Mouse (Mus musculus) yolk sac, embryonic 10.5 days (tissue): ENCODE results near the gene 4930455H04Rik.

ENCODE experiments used
- DNase-seq: peaks from one replicate; pipeline ENCODE4 v3.0.0-alpha.2; 2017; ENCODE audit warnings: low spot score

The 4930455H04Rik gene

DNA sequence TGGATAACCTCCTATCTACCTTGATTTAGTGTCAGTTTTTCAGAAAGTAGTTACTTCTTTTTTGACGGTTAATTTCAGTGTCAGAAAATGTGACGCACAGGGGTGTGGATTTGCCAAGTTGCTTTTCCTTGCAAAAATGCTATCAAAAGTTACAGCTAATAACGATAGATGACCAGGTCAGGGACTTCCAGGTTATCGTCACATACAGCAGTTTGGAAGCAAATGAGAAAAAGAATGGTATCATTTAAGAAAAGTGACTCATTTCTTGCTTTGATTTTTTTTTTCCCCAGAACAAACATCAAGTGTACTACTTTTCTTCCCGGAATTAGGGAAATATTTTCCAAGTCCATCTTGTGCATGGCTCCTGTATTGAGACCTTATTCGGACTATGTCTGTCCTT, 631 bp upstream of the 4930455H04Rik start:
- no peak for DNase-seq

DNA sequence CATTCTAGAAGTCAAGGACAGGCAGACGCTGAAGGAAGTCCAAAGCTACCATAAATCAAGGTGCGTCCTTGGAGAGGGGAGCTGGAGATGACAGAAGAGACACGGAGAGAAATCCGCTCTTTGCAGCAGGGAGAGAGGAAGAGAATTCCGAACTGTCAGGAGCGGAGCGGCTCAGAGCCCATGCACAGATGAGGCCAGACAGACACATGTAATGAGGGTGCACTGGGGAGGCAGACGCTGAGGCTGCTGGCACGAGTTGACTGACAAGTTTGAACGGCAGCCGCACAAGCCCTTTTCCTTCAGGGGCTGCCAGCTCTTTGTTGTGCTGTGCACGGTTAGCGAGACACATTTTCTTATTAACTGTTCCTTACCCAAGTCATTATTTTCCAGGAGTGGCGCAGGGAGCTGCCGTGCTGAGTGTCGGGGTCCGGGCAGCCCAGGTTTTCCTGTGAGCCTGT, 502 bp downstream of the 4930455H04Rik start, which contains the start of gene Palmd:
Gene Palmd, minus strand, starts transcription at position 448 of the 458 bp plus-strand sequence.
- peak; percentile 19 for DNase-seq

DNA sequence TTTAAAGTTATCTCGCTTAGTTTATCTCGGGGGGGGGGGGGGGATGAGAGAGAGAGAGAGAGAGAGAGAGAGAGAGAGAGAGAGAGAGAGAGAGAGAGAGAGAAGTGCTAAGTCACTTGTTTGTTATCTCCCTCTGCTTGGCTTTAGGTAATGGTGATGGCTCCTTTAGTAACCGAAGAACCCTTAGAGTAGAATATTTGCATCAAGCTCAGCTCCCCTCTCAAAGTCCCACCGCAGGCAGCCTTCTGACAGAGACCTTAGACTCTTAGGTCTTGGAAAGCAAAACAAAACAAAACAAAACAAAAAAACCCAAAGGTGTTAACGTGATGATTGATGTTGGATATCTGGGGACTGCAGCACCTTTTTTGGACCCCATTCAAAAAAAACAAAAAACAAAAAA, 936 bp downstream of the 4930455H04Rik start:
- no peak for DNase-seq

DNA sequence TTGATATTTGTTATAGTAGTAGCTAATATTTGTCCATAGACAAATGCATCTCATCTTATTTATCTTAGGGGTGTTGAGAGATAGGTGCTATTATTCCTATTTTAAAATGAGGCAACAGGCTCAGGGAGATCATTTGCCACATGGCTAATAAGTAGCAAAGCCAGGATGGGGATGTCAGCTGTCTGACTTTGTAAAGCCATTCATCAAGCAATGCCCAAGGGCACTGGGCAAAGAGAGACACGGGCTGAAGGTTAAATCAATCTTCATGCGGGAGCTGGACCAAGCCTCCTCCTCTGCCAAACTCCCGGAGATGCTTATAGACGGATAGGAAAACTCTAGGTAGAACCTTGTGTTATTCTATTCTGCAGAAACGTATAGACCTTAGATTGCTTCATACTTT, 1.7 kb downstream of the 4930455H04Rik start:
- no peak for DNase-seq

DNA sequence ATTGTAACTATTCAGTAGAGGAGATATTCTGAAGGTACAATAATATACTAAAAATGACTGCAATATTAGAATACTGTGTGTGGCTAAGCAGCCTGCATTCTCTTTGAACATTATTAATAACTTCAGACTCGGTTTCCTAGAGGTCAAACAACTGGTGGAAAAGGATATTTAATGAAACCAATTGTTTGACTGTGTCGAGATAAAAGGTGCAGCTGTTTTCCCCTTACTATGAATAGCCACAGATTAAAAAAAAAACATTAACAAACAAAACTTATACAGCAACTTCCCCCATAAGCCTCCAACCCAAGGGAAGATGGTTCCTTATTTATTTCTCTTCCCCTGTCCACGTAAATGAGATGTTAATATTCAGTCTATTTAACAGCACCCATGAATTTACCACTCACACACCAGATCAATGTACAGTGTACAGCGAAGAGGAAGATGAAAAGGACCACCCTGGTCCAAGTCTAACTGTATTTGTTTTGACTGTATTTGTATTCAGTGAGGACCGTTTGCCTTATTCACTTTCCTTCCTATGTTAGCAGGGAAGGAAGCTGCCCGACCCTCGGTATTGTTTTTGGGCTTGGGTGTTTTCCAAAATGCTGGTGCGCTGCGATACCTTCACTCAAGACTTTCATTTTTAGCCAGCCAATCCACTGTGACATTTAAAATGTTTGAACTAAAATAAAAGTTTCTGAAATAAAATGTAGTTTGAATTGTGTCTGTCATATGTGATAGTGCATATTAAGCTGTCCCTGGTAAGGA, 13.9 kb downstream of the 4930455H04Rik start:
- DNase-seq: no peak

DNA sequence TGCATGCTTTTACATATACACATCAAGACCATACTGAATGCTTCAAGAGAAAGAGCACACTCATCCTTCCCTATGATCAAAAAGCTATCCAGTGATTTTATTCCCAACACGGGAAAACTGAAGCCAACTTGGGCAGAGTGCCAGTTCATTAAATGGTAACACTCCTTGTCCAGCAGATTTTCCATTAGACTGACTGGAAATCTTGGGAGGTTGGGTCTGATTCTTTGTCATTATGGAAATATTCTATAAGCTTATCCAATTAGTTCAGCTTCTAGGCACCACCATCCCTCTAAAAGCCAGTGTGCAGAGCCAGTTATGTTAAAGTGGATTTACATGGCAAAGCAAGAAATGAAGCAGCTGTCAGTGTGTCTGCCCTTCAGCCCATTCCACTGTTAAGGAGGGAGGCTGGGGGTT, 17.0 kb downstream of the 4930455H04Rik start:
- DNase-seq: no peak

DNA sequence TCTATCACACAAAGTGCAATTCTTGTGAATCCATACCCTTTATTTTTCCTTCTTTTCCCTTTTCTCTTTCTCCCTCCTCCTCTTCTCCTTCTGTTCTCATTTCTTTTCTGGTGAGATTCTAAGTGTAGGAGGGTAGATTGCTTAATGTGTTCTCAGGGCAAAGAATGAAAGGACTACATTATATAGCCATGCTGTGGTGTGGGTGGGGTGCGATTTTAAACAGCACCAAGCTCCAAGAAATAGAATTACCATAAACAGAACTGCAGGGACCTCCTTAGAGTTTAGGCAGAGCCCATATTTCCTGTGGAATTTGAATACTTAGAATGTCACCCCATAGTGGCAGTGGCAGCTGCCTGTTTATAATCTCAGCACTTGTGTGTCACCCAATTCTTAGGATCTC, 17.7 kb downstream of the 4930455H04Rik start:
- no peak for DNase-seq

DNA sequence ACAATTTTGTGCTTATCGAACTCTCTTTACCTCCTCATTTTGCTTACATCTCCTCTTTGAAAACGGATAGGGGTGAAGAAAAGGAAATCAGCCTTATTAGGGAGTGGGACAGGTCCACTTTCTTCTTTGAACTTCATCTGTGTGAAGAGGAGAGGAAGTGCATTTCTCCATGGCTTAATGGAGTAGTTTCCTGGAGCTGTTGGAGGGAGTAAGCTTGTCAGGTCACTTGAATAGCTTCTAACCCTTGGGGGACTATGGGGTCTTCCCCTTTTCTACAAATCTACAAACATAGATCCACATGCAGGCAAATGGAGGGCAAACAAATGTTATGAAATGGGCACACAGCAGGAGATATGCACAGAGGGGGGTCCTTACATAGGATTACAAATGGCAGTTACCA, 18.4 kb downstream of the 4930455H04Rik start:
- DNase-seq: no peak

DNA sequence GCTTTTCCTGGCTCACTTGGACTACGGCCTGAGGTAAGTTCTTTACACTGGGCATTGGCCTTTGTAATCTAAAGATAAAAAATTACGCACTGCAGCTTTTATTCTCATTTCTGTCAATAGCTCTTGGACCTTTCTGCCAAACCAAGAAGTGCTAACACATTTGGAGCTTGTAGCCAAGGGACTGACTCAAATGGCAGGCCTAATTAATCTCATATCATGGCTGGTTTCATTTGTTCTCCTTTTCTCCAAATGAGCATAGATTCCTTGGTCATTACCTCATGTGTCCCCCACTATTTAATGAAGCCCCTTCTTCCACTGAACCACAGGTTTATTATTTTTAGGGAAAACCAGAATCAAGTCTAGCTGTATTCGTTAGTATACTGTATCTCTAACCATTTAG, 20.2 kb downstream of the 4930455H04Rik start:
- no peak for DNase-seq

DNA sequence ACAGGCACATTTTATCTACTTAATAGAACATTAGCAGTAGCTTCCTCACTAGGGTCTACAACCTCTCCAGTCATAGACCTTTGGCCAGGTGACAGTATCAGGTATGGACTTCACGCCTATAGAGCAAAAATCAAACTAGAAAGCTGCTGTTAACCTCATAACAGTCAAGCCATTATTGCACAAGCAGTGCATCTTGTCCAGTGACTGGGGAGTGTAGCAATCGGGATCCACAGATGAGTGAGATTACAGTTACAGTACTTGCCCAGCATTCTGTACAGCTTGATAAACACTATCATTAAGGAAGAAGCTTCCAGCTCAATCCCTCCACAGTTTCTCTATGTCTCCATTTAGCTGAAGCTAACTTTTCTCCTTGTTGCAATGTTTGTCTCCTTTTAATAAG, 23.1 kb downstream of the 4930455H04Rik start:
- no peak for DNase-seq

DNA sequence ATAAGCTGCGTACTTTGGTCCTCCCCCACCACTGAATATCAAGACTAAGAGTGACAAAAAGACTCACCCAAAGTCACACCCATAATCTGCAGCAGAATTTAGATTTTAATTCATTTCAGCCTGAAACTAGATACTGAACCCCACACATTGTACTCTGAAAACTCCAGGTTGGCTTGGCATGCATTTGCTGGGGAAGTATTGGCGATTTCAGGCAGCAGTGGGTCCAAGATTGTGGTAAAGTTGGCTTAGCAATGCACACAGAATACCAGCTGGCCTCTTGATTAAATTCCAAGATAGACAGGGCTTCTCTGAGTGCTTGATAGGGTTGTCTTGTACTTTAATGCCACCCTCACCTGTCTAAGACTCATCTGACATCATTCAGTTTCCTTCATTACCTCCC, 24.9 kb downstream of the 4930455H04Rik start:
- no peak for DNase-seq

DNA sequence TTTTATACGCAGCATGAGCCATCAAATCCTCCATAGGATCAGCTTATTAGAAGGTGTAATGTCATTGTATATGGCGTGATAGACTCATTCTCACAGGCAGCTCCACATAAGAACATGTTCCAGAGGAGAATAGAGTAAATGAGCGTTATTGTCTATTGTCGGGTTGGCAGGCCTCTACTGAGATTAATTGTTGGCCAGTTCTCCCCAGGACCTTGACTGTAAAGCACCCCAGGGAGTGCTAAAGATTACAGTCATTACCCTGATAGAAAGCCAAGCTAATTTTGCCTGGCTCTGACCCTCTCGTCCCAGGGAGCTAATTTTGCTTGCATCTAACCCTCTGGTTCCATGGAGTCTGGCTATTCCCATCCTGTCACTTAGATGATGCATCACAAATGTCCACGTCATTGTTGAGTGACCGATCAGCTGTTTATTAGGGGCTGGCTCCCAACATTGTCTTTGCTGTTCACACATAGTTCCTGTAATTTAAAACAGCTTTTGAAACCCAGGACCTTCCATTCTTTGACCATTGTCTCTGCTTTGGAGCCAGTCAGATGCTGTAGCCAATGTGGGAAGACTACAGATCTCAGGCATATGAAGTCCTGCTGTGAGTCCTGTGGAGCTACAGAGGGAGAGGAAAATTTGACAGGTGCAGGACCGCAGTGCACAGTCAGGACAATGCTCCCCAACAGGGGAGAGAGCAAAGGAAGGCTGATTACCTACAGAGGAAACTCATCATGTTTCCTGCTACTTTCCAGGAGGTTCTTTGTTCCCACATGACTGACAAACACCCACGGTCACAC, 33.8 kb downstream of the 4930455H04Rik start:
- no peak for DNase-seq

DNA sequence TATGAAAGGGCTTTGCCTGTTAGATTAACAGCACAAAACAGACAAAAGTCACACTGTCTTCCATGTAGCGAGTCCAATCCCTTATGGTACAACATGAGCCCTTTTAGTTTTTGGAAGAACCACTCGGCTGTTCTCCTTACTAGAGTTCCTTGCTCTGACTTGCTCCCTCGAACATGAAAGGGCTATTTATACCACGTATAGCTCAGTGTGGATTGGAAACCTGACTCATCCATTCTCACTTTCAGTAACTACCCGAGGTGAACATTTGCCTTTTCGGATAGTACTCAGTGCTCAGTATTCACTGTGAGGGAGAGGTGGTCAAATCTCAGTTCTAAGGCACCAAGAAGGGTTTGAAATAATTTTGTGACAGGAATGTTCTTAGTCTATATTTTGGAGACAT, 35.3 kb downstream of the 4930455H04Rik start:
- no peak for DNase-seq

DNA sequence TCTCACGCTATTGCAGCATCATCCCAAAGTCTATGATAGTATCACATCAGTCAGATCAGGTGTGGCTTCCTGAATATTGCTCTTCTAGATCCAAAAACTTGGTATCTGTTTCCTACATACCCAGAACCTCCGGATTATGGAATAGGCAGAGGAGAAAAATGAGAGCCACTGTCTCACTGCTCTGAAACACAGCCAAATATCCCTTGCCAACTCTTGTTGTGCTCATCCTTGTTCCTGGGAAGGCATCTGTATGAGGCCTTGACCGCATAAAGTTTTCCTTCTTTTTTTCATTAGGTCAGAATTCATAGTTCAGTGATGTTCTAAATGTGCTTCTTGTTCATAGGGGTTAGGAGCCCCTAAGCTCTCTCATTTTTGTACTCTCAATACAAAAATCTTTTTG, 38.6 kb downstream of the 4930455H04Rik start:
- no peak for DNase-seq

DNA sequence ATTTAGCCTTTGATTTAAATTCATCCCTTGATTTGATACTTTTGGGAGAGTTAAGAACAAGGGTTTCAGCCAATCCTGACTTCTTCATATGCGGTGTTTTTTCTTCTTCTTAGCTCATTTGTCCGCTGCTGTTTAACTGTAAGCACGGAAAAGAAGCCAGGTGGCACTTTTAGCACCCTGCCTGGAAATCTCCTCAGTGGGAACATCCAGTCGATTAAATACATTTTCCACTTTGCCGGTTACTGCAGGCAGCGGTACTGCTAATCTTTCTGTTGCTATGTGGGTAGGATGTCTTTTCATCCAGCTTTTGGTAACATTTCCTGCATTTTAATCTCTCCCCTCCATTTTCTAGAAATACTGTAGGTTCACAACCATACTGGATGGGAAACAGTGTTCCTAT, 39.3 kb downstream of the 4930455H04Rik start:
- no peak for DNase-seq

DNA sequence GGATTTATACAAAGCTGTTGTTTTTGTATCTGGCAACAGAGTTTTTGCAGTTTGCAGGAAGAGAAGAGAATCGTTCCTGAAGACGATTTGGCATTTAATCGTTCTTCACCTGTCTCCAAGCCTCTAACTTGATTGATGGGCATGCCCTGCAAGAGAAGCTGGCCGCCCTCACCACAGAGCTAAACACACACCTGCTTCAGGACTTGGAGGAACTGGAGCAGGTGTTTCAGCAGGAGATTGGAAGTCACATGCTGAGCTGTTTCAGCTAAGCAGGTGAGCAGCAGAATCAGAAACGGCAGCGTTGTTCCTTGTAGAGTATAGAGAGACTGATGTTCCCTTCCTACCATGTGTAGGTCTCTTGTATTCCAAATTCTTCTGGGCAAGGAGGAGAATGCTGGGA, 42.1 kb downstream of the 4930455H04Rik start:
- DNase-seq: no peak

DNA sequence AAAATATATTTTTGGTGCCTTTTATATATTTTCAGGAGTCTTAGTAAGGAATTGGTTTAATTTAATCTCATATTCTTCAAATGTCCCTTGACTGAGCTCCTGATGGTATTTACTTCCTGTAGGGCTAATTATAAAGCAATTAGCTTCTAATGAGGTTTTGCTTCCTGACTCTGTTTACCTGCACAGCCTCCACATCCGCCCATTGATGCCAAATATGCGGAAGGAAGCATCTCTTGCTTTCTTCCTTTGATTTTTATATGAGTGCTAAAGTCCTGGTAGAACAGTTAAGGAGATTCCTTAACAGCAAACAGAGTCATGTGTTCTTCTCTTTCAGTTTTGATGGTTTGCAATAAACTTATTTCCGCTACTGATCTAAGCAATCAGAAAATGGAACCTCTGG, 52.3 kb downstream of the 4930455H04Rik start:
- no peak for DNase-seq

DNA sequence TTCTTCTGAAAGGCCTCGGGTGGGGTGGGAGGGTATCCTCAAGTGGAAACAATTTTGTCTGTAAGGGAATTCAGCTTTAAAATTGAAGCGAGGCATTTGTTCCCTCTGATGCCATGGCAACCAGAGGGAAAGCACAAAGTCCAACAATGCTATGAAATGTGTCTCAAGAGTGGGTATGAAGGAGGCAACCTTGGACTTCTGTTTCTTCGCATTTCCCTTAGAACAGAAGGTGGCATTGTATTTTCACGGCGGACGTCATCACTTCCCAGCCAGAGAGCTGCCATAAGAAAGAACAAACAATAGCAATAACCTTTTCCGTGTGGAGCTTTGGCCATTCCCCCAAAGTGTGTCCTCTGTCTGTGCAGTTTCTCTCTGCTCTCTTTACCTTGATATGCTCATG, 53.8 kb downstream of the 4930455H04Rik start:
- DNase-seq: no peak

DNA sequence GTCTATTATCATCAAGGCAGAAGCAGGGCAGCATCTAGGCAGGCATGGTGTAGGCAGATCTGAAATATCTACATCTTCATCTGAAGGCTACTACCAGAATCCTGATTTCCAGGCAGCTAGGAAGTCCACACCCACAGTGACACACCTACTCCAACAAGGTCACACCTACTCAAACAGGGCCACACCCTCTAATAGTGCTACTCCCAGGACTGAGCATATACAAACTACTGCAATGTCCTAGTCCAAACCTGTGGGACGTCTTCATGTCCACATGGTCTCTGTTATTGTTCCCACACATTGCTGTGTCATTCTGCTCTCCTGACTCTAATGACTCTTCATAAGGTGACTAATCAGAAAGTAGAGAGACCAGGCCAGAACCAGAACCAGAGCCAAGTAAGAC, 56.0 kb downstream of the 4930455H04Rik start:
- DNase-seq: no peak

DNA sequence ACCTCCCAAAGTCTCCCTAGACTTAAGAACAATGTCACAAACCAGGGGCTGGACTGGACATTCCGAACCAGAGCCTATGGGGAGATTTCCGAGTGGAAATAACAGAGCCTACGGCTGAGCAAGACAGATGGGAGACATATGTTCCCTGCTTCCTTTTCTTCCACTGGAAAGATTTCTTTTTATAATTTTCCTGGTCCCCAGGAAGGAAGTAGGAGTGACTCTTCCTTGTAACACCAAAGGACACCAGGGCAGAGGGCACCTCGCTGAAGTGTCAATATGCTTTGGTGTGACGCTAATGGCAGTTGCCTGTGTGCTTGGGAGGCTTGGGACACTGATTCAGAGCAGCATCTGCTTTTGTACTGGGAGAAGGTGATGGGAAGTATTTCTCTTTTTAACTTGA, 56.5 kb downstream of the 4930455H04Rik start:
- no peak for DNase-seq

DNA sequence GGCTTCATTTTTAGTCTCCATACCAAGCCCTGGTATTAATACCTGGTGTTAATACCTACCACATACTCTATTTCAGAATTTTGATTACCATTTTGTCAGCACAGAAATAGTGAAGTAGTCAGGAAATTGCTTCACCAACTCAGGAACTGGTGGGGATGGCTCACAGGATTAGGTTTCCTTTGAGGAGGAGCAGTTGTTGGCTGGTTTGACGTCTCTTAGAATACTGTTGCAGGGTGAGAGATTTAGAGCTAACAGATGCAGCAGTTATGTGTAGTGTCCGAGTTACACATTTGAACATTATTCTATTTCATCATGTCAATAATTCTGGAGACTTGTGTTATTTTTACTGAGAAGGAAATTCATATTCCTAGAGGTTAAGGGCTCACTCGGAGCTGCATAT, 57.4 kb downstream of the 4930455H04Rik start:
- no peak for DNase-seq
